8 mouse cellular contexts compared by ENCODE assay signal in the genomic region with DNA sequence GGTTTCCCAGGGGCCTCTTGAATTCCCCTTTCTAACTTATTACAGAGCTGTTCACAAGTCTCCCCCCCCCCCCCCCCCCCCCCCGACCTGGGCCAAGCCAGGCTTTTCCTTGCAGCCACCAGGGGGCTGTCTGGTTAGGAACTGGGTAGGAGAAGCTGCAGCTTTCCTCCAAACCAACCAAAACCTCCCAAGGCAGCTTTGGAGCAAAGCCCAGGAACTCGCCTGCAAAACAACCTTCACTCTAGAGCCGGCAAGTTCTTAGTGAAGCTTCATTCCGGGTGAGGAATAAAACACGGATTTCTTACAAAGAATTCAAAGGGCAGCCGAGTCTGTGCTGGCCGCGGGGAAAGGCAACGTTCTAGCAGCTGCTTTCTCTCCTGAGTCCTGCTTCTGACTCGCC. TPM values are rescaled to one million over a fixed set of nuclear protein-coding genes. Genes with fewer than 3 reads are reported as not detected.
DNase-seq lines count a peak whose midpoint lies in the region; ATAC-seq and TF ChIP-seq lines count a peak whose summit lies in the region.

No protein-coding gene starts in this region.

- no peak for TF ChIP-seq EP300 in liver, postnatal 0 days (IDR thresholded peaks at IDR 0.05; ENCODE audit: low read depth)

- peaks cover 38% of the 10 kb centered on the region for H3K27me3 ChIP-seq in E14TG2a.4 (ENCODE audit: insufficient read depth, low read length)
- peaks cover 8% of the 10 kb centered on the region; the same call in 1 of the 2 replicates for H3K27me3 ChIP-seq in forebrain, postnatal 0 days (ENCODE audit: insufficient read depth, low read length)
- H3K27me3 ChIP-seq in liver, postnatal 0 days (ENCODE audit: insufficient read depth, low read length): 0 out of 2 replicates have a peak, but pooled peaks cover 8% of the 10 kb centered on the region
- H3K27me3 ChIP-seq in neural tube, embryonic 13.5 days: peaks cover 35% of the 10 kb centered on the region

- peak; percentile 84 to 87 for DNase-seq in cerebellum, adult 18-20 months
- peak; percentile 87 for DNase-seq in forebrain, postnatal 0 days
- DNase-seq in heart, postnatal 36 days: peak; percentile 79 to 80
- peak; percentile 78 to 88 for DNase-seq in layer of hippocampus, adult 18-20 months (ENCODE audit: low spot score in 2 of 2)
- peak; percentile 81 for DNase-seq in liver, postnatal 0 days
- DNase-seq in thymus, adult 18-20 months: peak; percentile 21 to 24

- peak; percentile 18; the same call in 1 of the 2 replicates for TF ChIP-seq CTCF in E14TG2a.4 (conservative IDR thresholded peaks at IDR 0.05; ENCODE audit: low read length)
- TF ChIP-seq CTCF in forebrain, postnatal 0 days (IDR thresholded peaks at IDR 0.05; ENCODE audit: low read depth): peak; percentile 69
- TF ChIP-seq CTCF in liver, postnatal 0 days (IDR thresholded peaks at IDR 0.05; ENCODE audit: low read depth): peak; percentile 63

- peak; percentile 74 for ATAC-seq in forebrain, postnatal 0 days
- peak; percentile 37 for ATAC-seq in liver, postnatal 0 days
- 0 out of 2 replicates have a peak, but pooled peaks have one; percentile 44 for ATAC-seq in neural tube, embryonic 13.5 days (ENCODE audit: low read depth)

- H3K9ac ChIP-seq in forebrain, postnatal 0 days: no peak overlapping the region
- H3K9ac ChIP-seq in liver, postnatal 0 days (replicated peaks): peak overlapping the region; percentile 78; the same call in 1 of the 2 replicates
- H3K9ac ChIP-seq in neural tube, embryonic 13.5 days: 0 out of 2 replicates have a peak overlapping the region, but pooled peaks have one; percentile 26

- H3K4me1 ChIP-seq in E14TG2a.4 (replicated peaks; ENCODE audit: low read depth, low read length): peaks cover 15% of the 10 kb centered on the region
- H3K4me1 ChIP-seq in forebrain, postnatal 0 days (ENCODE audit: insufficient read depth): no peaks in the 10 kb centered on the region
- peaks cover 2% of the 10 kb centered on the region; the same call in 1 of the 2 replicates for H3K4me1 ChIP-seq in liver, postnatal 0 days (ENCODE audit: insufficient read depth)
- H3K4me1 ChIP-seq in neural tube, embryonic 13.5 days (replicated peaks): peaks cover 23% of the 10 kb centered on the region

- H3K4me2 ChIP-seq in forebrain, postnatal 0 days (ENCODE audit: low read depth): peak overlapping the region; percentile 98
- peak overlapping the region; percentile 77 for H3K4me2 ChIP-seq in liver, postnatal 0 days (ENCODE audit: low read depth, low read length)
- peak overlapping the region; percentile 99 for H3K4me2 ChIP-seq in neural tube, embryonic 13.5 days

- H3K4me3 ChIP-seq in E14TG2a.4 (replicated peaks; ENCODE audit: low read length): no peak overlapping the region
- H3K4me3 ChIP-seq in forebrain, postnatal 0 days (ENCODE audit: low read depth, low read length): peak overlapping the region; percentile 73
- H3K4me3 ChIP-seq in liver, postnatal 0 days (ENCODE audit: low read depth, low read length): peak overlapping the region; percentile 70
- peak overlapping the region; percentile 81 for H3K4me3 ChIP-seq in neural tube, embryonic 13.5 days

- H3K9me3 ChIP-seq in E14TG2a.4 (ENCODE audit: low read length): no peaks in the 10 kb centered on the region
- H3K9me3 ChIP-seq in forebrain, postnatal 0 days (ENCODE audit: low read length): no peaks in the 10 kb centered on the region
- H3K9me3 ChIP-seq in liver, postnatal 0 days (ENCODE audit: low read length): no peaks in the 10 kb centered on the region
- no peaks in the 10 kb centered on the region for H3K9me3 ChIP-seq in neural tube, embryonic 13.5 days

- no peaks in the 10 kb centered on the region for H3K36me3 ChIP-seq in E14TG2a.4 (ENCODE audit: insufficient read depth, low read length)
- no peaks in the 10 kb centered on the region for H3K36me3 ChIP-seq in forebrain, postnatal 0 days (ENCODE audit: insufficient read depth)
- no peaks in the 10 kb centered on the region for H3K36me3 ChIP-seq in liver, postnatal 0 days (replicated peaks; ENCODE audit: insufficient read depth, low read length)
- no peaks in the 10 kb centered on the region for H3K36me3 ChIP-seq in neural tube, embryonic 13.5 days

- WGBS in forebrain, postnatal 0 days: under 1% methylated on average over 10 of the region's 10 CpGs
- 0% methylated on average over 9 of the region's 10 CpGs for WGBS in liver, postnatal 0 days (ENCODE audit: insufficient replicate concordance)
- WGBS in neural tube, embryonic 13.5 days: 2% methylated on average over 10 of the region's 10 CpGs

- intact Hi-C loops in heart, postnatal 36 days (cut with DNase I): loop anchor here (1.0 to 10.0 kb wide), 4 partner anchors 248 to 506 kb away; no protein-coding TSS in a partner anchor

- H3K27ac ChIP-seq in forebrain, postnatal 0 days (ENCODE audit: low read depth, low read length): no peak overlapping the region
- H3K27ac ChIP-seq in liver, postnatal 0 days (ENCODE audit: low read depth): peak overlapping the region; percentile 90
- no peak overlapping the region for H3K27ac ChIP-seq in neural tube, embryonic 13.5 days (replicated peaks)

RNA-seq across cellular contexts. Expression of a gene that starts 1.0 kb away (rescaled TPM):
- 6.2 and 10.8 TPM in 2 replicates for total RNA-seq in forebrain, postnatal 0 days (2014; rRNA removed)
- polyA plus RNA-seq in forebrain, postnatal 0 days (2015; fragmentation: Nextera tagmentation; extraction: Ambion mirVana): 1.4 and 3.3 TPM in 2 replicates
- total RNA-seq in heart, postnatal 36 days (2021): 10 to 100 TPM; 30.3 to 33.9 TPM
- total RNA-seq in layer of hippocampus, adult 18-20 months (2021): 10 to 100 TPM; 51.3 to 58.7 TPM
- polyA plus RNA-seq in liver, postnatal 0 days (2015; fragmentation: Nextera tagmentation; extraction: Ambion mirVana): 5.1 and 6.4 TPM in 2 replicates
- polyA plus RNA-seq in neural tube, embryonic 13.5 days (2015; fragmentation: Nextera tagmentation; extraction: Ambion mirVana): 0.53 and 0.59 TPM in 2 replicates

Comparison
In these comparisons a context has a peak if more than half of its experiments do, and no peak if none do; other contexts are left out.
1. CTCF ChIP-seq: peak in every context shown above with its lines; median percentile 69 in forebrain, postnatal 0 days; 63 in liver, postnatal 0 days; 18 in E14TG2a.4.
2. DNase-seq: peak in every context shown above with its lines; median percentile 87 in forebrain, postnatal 0 days; 86 in cerebellum, adult 18-20 months; 83 in layer of hippocampus, adult 18-20 months; 81 in liver, postnatal 0 days; 80 in heart, postnatal 36 days; 22 in thymus, adult 18-20 months.